Mouse (Mus musculus) forelimb bud, embryonic 11.5 days (tissue): Measurements from ENCODE around the gene Fyco1.
A peak's percentile ranks its signal among the peaks of the same experiment; 100 is the strongest.
"Not testable (repeated sequence)": the region's sequence is repeated elsewhere in the genome, so short reads cannot be mapped to it uniquely, and the experiment has no call there.

Experiments used
- DNase-seq: peaks from one replicate; pipeline ENCODE4 v3.0.0-alpha.2; 2012; ENCODE audit warnings: low read depth, low spot score

Fyco1 gene

GRCm38 (mm10) chr9:123814821-123815220 is 36.9 kb downstream of the Fyco1 start:
- DNase-seq: no peak

- DNase-seq: no peak
Observed at GRCm38 (mm10) chr9:123814326-123814725, 37.4 kb downstream of the Fyco1 start.

GRCm38 (mm10) chr9:123811831-123812230 is 39.9 kb downstream of the Fyco1 start:
- no peak for DNase-seq

- no peak for DNase-seq
Observed at GRCm38 (mm10) chr9:123808583-123808982, 43.1 kb downstream of the Fyco1 start.

GRCm38 (mm10) chr9:123806267-123806666 is 45.4 kb downstream of the Fyco1 start, which contains the start of gene Cxcr6:
Cxcr6 (plus strand) TSS chr9:123806475.
- no peak for DNase-seq

- DNase-seq: no peak
Observed at GRCm38 (mm10) chr9:123805241-123805640, 46.5 kb downstream of the Fyco1 start.

GRCm38 (mm10) chr9:123802896-123803295 is 48.8 kb downstream of the Fyco1 start:
- no peak for DNase-seq

- no peak for DNase-seq
Observed at GRCm38 (mm10) chr9:123802421-123802820, 49.3 kb downstream of the Fyco1 start.

- DNase-seq: no peak
Observed at GRCm38 (mm10) chr9:123801527-123801926, 50.2 kb downstream of the Fyco1 start.

- DNase-seq: peak; percentile 24
Observed at GRCm38 (mm10) chr9:123796174-123796573, 55.5 kb downstream of the Fyco1 start.

- DNase-seq: no peak
Observed at GRCm38 (mm10) chr9:123788855-123789529, 62.7 kb downstream of the Fyco1 start.

GRCm38 (mm10) chr9:123773299-123773698 is 78.4 kb downstream of the Fyco1 start:
- not testable (repeated sequence) for DNase-seq

GRCm38 (mm10) chr9:123769532-123769931 is 82.2 kb downstream of the Fyco1 start:
- no peak for DNase-seq

GRCm38 (mm10) chr9:123768443-123768842 is 83.3 kb downstream of the Fyco1 start:
- DNase-seq: no peak

GRCm38 (mm10) chr9:123766996-123767395 is 84.7 kb downstream of the Fyco1 start:
- no peak for DNase-seq

- no peak for DNase-seq
Observed at GRCm38 (mm10) chr9:123763771-123764170, 87.9 kb downstream of the Fyco1 start.

- no peak for DNase-seq
Observed at GRCm38 (mm10) chr9:123762886-123763285, 88.8 kb downstream of the Fyco1 start.

- no peak for DNase-seq
Observed at GRCm38 (mm10) chr9:123760806-123761205, 90.9 kb downstream of the Fyco1 start.

GRCm38 (mm10) chr9:123758645-123759044 is 93.1 kb downstream of the Fyco1 start:
- no peak for DNase-seq

- no peak for DNase-seq
Observed at GRCm38 (mm10) chr9:123758156-123758555, 93.5 kb downstream of the Fyco1 start.

- DNase-seq: no peak
Observed at GRCm38 (mm10) chr9:123757326-123757725, 94.4 kb downstream of the Fyco1 start.

- DNase-seq: no peak
Observed at GRCm38 (mm10) chr9:123756752-123757151, 94.9 kb downstream of the Fyco1 start.

- no peak for DNase-seq
Observed at GRCm38 (mm10) chr9:123754333-123754732, 97.4 kb downstream of the Fyco1 start.

GRCm38 (mm10) chr9:123749687-123750086 is 102.0 kb downstream of the Fyco1 start:
- DNase-seq: not testable (repeated sequence)
